Mouse (Mus musculus): ENCODE results near the gene Wdr74. TPM values are rescaled to one million over a fixed set of nuclear protein-coding genes. Genes with fewer than 3 reads are reported as not detected.

Gene Wdr74
- total and polyA plus RNA-seq, 3 experiments = 133 to 235 (median 203) TPM

DNA sequence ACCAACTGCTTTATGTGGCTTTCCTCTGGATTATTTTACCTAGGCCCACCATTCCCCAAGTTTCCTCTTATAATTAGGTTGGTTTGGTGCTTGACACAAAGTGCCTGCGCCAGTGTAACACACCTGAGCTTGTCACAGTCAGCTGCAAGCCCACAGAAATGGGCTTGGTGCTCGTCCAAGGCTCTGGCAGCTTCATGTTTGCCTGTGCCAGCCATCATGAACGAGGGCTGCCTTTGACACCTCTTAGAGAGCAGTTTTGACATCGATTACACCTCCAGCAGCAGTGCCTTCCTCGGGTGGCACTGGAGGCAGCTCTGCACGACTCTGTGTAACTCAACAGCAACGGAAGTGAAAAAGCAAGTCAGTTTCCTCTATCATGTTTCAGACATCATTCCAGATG is 54.5 kb downstream of the Wdr74 start:
- dilution Hi-C loops (cut with MboI; ENCODE audit: extremely low pct_ligation_motif_present, extremely low pct_unique_long_range_greater_than_20kb, low sequenced_read_pairs) (no loop called here), in situ Hi-C loops (cut with MboI; ENCODE audit: low pct_ligation_motif_present, low pct_unique_long_range_greater_than_20kb, low sequenced_read_pairs) (no loop called here)
- Histone ChIP-seq H3K9me3 (replicated peaks; ENCODE audit: low read length) (peaks cover 15% of the 10 kb centered on the region), H3K36me3 (replicated peaks in 1 of 2; ENCODE audit: control insufficient read depth in 1 of 2, insufficient read depth in 1 of 2, low read length in 1 of 2) (peaks cover 21 to 41% of the 10 kb centered on the region in 2 experiments), H3K4me2 (ENCODE audit: insufficient read depth, low read depth, poor library complexity, severe bottlenecking) (no peak overlapping the region), H3K4me3 (replicated peaks in 1 of 3; ENCODE audit: low read depth in 2 of 3, low read length in 2 of 3, poor library complexity in 1 of 3) (no peak overlapping the region), H3K27ac (ENCODE audit: insufficient read depth, low read depth) (no peak overlapping the region), H3K79me2 (replicated peaks; ENCODE audit: control insufficient read depth, extremely low read depth, insufficient read depth, poor library complexity, severe bottlenecking) (peaks cover 1% of the 10 kb centered on the region), H3K4me1 (ENCODE audit: control insufficient read depth in 1 of 2, insufficient read depth in 2 of 2) (peaks cover 1 to 9% of the 10 kb centered on the region in 2 experiments; a peak in 3 of 4 replicates), H3K27me3 (replicated peaks) (no peaks in the 10 kb centered on the region), H3K9ac (ENCODE audit: insufficient read depth, low read depth) (no peak overlapping the region)
- TF ChIP-seq JUN (IDR thresholded peaks at IDR 0.05; ENCODE audit: insufficient read depth, low read depth, low read length) = no peak
- no peak for TF ChIP-seq USF1 (IDR thresholded peaks at IDR 0.05; ENCODE audit: low read depth, low read length)
- TF ChIP-seq MAX (IDR thresholded peaks at IDR 0.05; ENCODE audit: low read length) = no peak
- no peak for TF ChIP-seq KAT2A (IDR thresholded peaks at IDR 0.05; ENCODE audit: insufficient replicate concordance, low read length)
- no peak for TF ChIP-seq EP300 (IDR thresholded peaks at IDR 0.05; ENCODE audit: low read length)
- no peak for TF ChIP-seq CTCF (conservative IDR thresholded peaks at IDR 0.05 in 1 of 2, IDR thresholded peaks at IDR 0.05 in 1 of 2; ENCODE audit: low read depth in 2 of 2, low read length in 2 of 2)
- no peak for TF ChIP-seq TCF12 (IDR thresholded peaks at IDR 0.05; ENCODE audit: low read depth, low read length)
- no peak for TF ChIP-seq NELFE (IDR thresholded peaks at IDR 0.05; ENCODE audit: low read depth, low read length)
- no peak for TF ChIP-seq E2F4 (IDR thresholded peaks at IDR 0.05; ENCODE audit: insufficient replicate concordance, low read depth, low read length)
- no peak for TF ChIP-seq ELF1 (IDR thresholded peaks at IDR 0.05; ENCODE audit: low read depth, low read length)
- no peak for TF ChIP-seq USF2 (conservative IDR thresholded peaks at IDR 0.05; ENCODE audit: low read depth, low read length)
- no peak for TF ChIP-seq PAX5 (IDR thresholded peaks at IDR 0.05; ENCODE audit: low read length)
- TF ChIP-seq CHD1 (IDR thresholded peaks at IDR 0.05; ENCODE audit: low read depth, low read length) = no peak
- TF ChIP-seq RAD21 (IDR thresholded peaks at IDR 0.05; ENCODE audit: low read depth, low read length) = no peak
- no peak for TF ChIP-seq UBTF (IDR thresholded peaks at IDR 0.05; ENCODE audit: low read depth, low read length)
- no peak for TF ChIP-seq CHD2 (IDR thresholded peaks at IDR 0.05; ENCODE audit: low read length)
- no peak for TF ChIP-seq RCOR1 (conservative IDR thresholded peaks at IDR 0.05; ENCODE audit: low read depth, low read length)
- no peak for TF ChIP-seq POLR2AphosphoS2 (IDR thresholded peaks at IDR 0.05; ENCODE audit: low read depth, low read length)
- no peak for TF ChIP-seq ZC3H11A (IDR thresholded peaks at IDR 0.05; ENCODE audit: low read depth, low read length)
- no peak for TF ChIP-seq GABPA (IDR thresholded peaks at IDR 0.05; ENCODE audit: insufficient replicate concordance, low read depth, low read length)
- DNase-seq (ENCODE audit: extremely low read depth) = no peak

Other genes with a start within 250 kb of the Wdr74 start
Only the 20 nearest of the 32 such genes appear.
- not detected in 2 replicates for gene Slc22a8, start 144.6 kb upstream of the Wdr74 start, total RNA-seq (2012; rRNA removed)
- not detected in 2 replicates for gene Slc22a8, start 144.6 kb upstream of the Wdr74 start, total RNA-seq (2014; rRNA removed)
- not detected in 2 replicates for gene Slc22a8, start 144.6 kb upstream of the Wdr74 start, polyA plus RNA-seq (2012; ENCODE audit: insufficient read length, low read depth)
- gene Slc22a6, start 117.8 kb upstream of the Wdr74 start, total RNA-seq (2012; rRNA removed) = not detected in 2 replicates
- not detected in 2 replicates for gene Slc22a6, start 117.8 kb upstream of the Wdr74 start, total RNA-seq (2014; rRNA removed)
- not detected in 2 replicates for gene Slc22a6, start 117.8 kb upstream of the Wdr74 start, polyA plus RNA-seq (2012; ENCODE audit: insufficient read length, low read depth)
- not detected in 2 replicates for gene Chrm1, start 72.0 kb upstream of the Wdr74 start, total RNA-seq (2012; rRNA removed)
- gene Chrm1, start 72.0 kb upstream of the Wdr74 start, total RNA-seq (2014; rRNA removed) = not detected in 2 replicates
- gene Chrm1, start 72.0 kb upstream of the Wdr74 start, polyA plus RNA-seq (2012; ENCODE audit: insufficient read length, low read depth) = 0.14 TPM in 1 of 2 replicates, not detected in the other
- 177 and 269 TPM in 2 replicates for gene Slc3a2, start 12.5 kb upstream of the Wdr74 start, total RNA-seq (2012; rRNA removed)
- gene Slc3a2, start 12.5 kb upstream of the Wdr74 start, total RNA-seq (2014; rRNA removed) = 251 and 284 TPM in 2 replicates
- 432 and 478 TPM in 2 replicates for gene Slc3a2, start 12.5 kb upstream of the Wdr74 start, polyA plus RNA-seq (2012; ENCODE audit: insufficient read length, low read depth)
- 3.8 and 4.8 TPM in 2 replicates for gene 1700092M07Rik, start 4.9 kb downstream of the Wdr74 start, total RNA-seq (2012; rRNA removed)
- 1.0 and 2.4 TPM in 2 replicates for gene 1700092M07Rik, start 4.9 kb downstream of the Wdr74 start, total RNA-seq (2014; rRNA removed)
- gene 1700092M07Rik, start 4.9 kb downstream of the Wdr74 start, polyA plus RNA-seq (2012; ENCODE audit: insufficient read length, low read depth) = 3.1 and 4.3 TPM in 2 replicates
- 47.5 and 48.1 TPM in 2 replicates for gene Stx5a, start 5.6 kb downstream of the Wdr74 start, total RNA-seq (2012; rRNA removed)
- gene Stx5a, start 5.6 kb downstream of the Wdr74 start, total RNA-seq (2014; rRNA removed) = 49.1 and 49.7 TPM in 2 replicates
- 35.2 and 39.3 TPM in 2 replicates for gene Stx5a, start 5.6 kb downstream of the Wdr74 start, polyA plus RNA-seq (2012; ENCODE audit: insufficient read length, low read depth)
- gene Nxf1, start 21.2 kb downstream of the Wdr74 start, total RNA-seq (2012; rRNA removed) = 66.5 and 83.6 TPM in 2 replicates
- gene Nxf1, start 21.2 kb downstream of the Wdr74 start, total RNA-seq (2014; rRNA removed) = 101 and 102 TPM in 2 replicates
- gene Nxf1, start 21.2 kb downstream of the Wdr74 start, polyA plus RNA-seq (2012; ENCODE audit: insufficient read length, low read depth) = 136 and 160 TPM in 2 replicates
- gene Tmem223, start 35.2 kb downstream of the Wdr74 start, total RNA-seq (2012; rRNA removed) = 56.5 and 58.7 TPM in 2 replicates
- 86.6 and 106 TPM in 2 replicates for gene Tmem223, start 35.2 kb downstream of the Wdr74 start, total RNA-seq (2014; rRNA removed)
- 43.3 and 45.7 TPM in 2 replicates for gene Tmem223, start 35.2 kb downstream of the Wdr74 start, polyA plus RNA-seq (2012; ENCODE audit: insufficient read length, low read depth)
- gene Tmem179b, start 38.6 kb downstream of the Wdr74 start, total RNA-seq (2012; rRNA removed) = 50.8 and 54.4 TPM in 2 replicates
- gene Tmem179b, start 38.6 kb downstream of the Wdr74 start, total RNA-seq (2014; rRNA removed) = 85.7 and 105 TPM in 2 replicates
- gene Tmem179b, start 38.6 kb downstream of the Wdr74 start, polyA plus RNA-seq (2012; ENCODE audit: insufficient read length, low read depth) = 49.8 and 72.0 TPM in 2 replicates
- 25.5 and 29.2 TPM in 2 replicates for gene Taf6l, start 50.6 kb downstream of the Wdr74 start, total RNA-seq (2012; rRNA removed)
- 20.4 and 22.2 TPM in 2 replicates for gene Taf6l, start 50.6 kb downstream of the Wdr74 start, total RNA-seq (2014; rRNA removed)
- gene Taf6l, start 50.6 kb downstream of the Wdr74 start, polyA plus RNA-seq (2012; ENCODE audit: insufficient read length, low read depth) = 24.8 and 25.7 TPM in 2 replicates
- gene Polr2g, start 62.8 kb downstream of the Wdr74 start, total RNA-seq (2012; rRNA removed) = 157 and 162 TPM in 2 replicates
- gene Polr2g, start 62.8 kb downstream of the Wdr74 start, total RNA-seq (2014; rRNA removed) = 173 and 182 TPM in 2 replicates
- 138 and 148 TPM in 2 replicates for gene Polr2g, start 62.8 kb downstream of the Wdr74 start, polyA plus RNA-seq (2012; ENCODE audit: insufficient read length, low read depth)
- gene Zbtb3, start 66.7 kb downstream of the Wdr74 start, total RNA-seq (2012; rRNA removed) = 2.4 and 2.5 TPM in 2 replicates
- gene Zbtb3, start 66.7 kb downstream of the Wdr74 start, total RNA-seq (2014; rRNA removed) = 1.1 and 2.2 TPM in 2 replicates
- gene Zbtb3, start 66.7 kb downstream of the Wdr74 start, polyA plus RNA-seq (2012; ENCODE audit: insufficient read length, low read depth) = 1.2 and 1.3 TPM in 2 replicates
- gene Ttc9c, start 83.5 kb downstream of the Wdr74 start, total RNA-seq (2012; rRNA removed) = 37.6 and 42.0 TPM in 2 replicates
- 56.5 and 57.2 TPM in 2 replicates for gene Ttc9c, start 83.5 kb downstream of the Wdr74 start, total RNA-seq (2014; rRNA removed)
- gene Ttc9c, start 83.5 kb downstream of the Wdr74 start, polyA plus RNA-seq (2012; ENCODE audit: insufficient read length, low read depth) = 42.2 and 44.7 TPM in 2 replicates
- gene Hnrnpul2, start 84.2 kb downstream of the Wdr74 start, total RNA-seq (2012; rRNA removed) = 44.3 and 44.8 TPM in 2 replicates
- 17.8 and 19.7 TPM in 2 replicates for gene Hnrnpul2, start 84.2 kb downstream of the Wdr74 start, total RNA-seq (2014; rRNA removed)
- gene Hnrnpul2, start 84.2 kb downstream of the Wdr74 start, polyA plus RNA-seq (2012; ENCODE audit: insufficient read length, low read depth) = 81.6 and 94.1 TPM in 2 replicates
- 0.25 and 0.67 TPM in 2 replicates for gene AC129217.1, start 93.9 kb downstream of the Wdr74 start, total RNA-seq (2012; rRNA removed)
- gene AC129217.1, start 93.9 kb downstream of the Wdr74 start, total RNA-seq (2014; rRNA removed) = 2.1 and 5.1 TPM in 2 replicates
- gene AC129217.1, start 93.9 kb downstream of the Wdr74 start, polyA plus RNA-seq (2012; ENCODE audit: insufficient read length, low read depth) = 63.9 and 77.4 TPM in 2 replicates
- 91.0 and 117 TPM in 2 replicates for gene Bscl2, start 101.6 kb downstream of the Wdr74 start, total RNA-seq (2012; rRNA removed)
- gene Bscl2, start 101.6 kb downstream of the Wdr74 start, total RNA-seq (2014; rRNA removed) = 27.9 and 30.9 TPM in 2 replicates
- 46.7 and 51.6 TPM in 2 replicates for gene Bscl2, start 101.6 kb downstream of the Wdr74 start, polyA plus RNA-seq (2012; ENCODE audit: insufficient read length, low read depth)
- 3.1 and 6.1 TPM in 2 replicates for gene Gng3, start 103.4 kb downstream of the Wdr74 start, total RNA-seq (2012; rRNA removed)
- gene Gng3, start 103.4 kb downstream of the Wdr74 start, total RNA-seq (2014; rRNA removed) = 0.55 and 0.56 TPM in 2 replicates
- gene Gng3, start 103.4 kb downstream of the Wdr74 start, polyA plus RNA-seq (2012; ENCODE audit: insufficient read length, low read depth) = 8.1 and 10.3 TPM in 2 replicates
- 0.13 and 0.17 TPM in 2 replicates for gene Lrrn4cl, start 114.9 kb downstream of the Wdr74 start, total RNA-seq (2012; rRNA removed)
- gene Lrrn4cl, start 114.9 kb downstream of the Wdr74 start, total RNA-seq (2014; rRNA removed) = 0.31 and 0.32 TPM in 2 replicates
- 0.41 and 0.61 TPM in 2 replicates for gene Lrrn4cl, start 114.9 kb downstream of the Wdr74 start, polyA plus RNA-seq (2012; ENCODE audit: insufficient read length, low read depth)
- 134 and 140 TPM in 2 replicates for gene Ubxn1, start 135.7 kb downstream of the Wdr74 start, total RNA-seq (2012; rRNA removed)
- gene Ubxn1, start 135.7 kb downstream of the Wdr74 start, total RNA-seq (2014; rRNA removed) = 96.3 and 107 TPM in 2 replicates
- 226 and 279 TPM in 2 replicates for gene Ubxn1, start 135.7 kb downstream of the Wdr74 start, polyA plus RNA-seq (2012; ENCODE audit: insufficient read length, low read depth)
- 53.9 and 56.6 TPM in 2 replicates for gene Uqcc3, start 145.1 kb downstream of the Wdr74 start, total RNA-seq (2012; rRNA removed)
- gene Uqcc3, start 145.1 kb downstream of the Wdr74 start, total RNA-seq (2014; rRNA removed) = 23.5 and 24.0 TPM in 2 replicates
- gene Uqcc3, start 145.1 kb downstream of the Wdr74 start, polyA plus RNA-seq (2012; ENCODE audit: insufficient read length, low read depth) = 42.6 and 52.0 TPM in 2 replicates